In genomic region chr6:92812702-92813370, GRCm38 (mm10) we compare ENCODE assay signal across 10 mouse cellular contexts. TPM values are rescaled to one million over a fixed set of nuclear protein-coding genes. Genes with fewer than 3 reads are reported as not detected.
A peak's percentile ranks its signal among the peaks of the same experiment; 100 is the strongest.
DNase-seq lines count a peak whose midpoint lies in the region; ATAC-seq lines count a peak whose summit lies in the region.
"Had no signal": no experiment of that assay in that cellular context is flagged by ENCODE, and none has a peak within 500 bp of the region (broad histone marks: within the 10 kb centered on the region; RNA-seq: fewer than 3 reads in every experiment).

No protein-coding gene starts in this region.

- DNase-seq in hindbrain, embryonic 11.5 days (ENCODE audit: low spot score): no peak
- peak; percentile 11 for DNase-seq in urinary bladder, postnatal 14 days (ENCODE audit: low spot score)
- no peak for DNase-seq in urinary bladder, postnatal 4 days (ENCODE audit: low spot score in 2 of 2)
- DNase-seq in kidney, postnatal 14 days: peak; percentile 69
- no peak for DNase-seq in retina, embryonic 14.5 days (ENCODE audit: low spot score)
- no peak for DNase-seq in adrenal gland, postnatal 36 days

- 55% methylated on average over 2 of the region's 2 CpGs for WGBS in hindbrain, embryonic 15.5 days
- 80% methylated on average over 2 of the region's 2 CpGs for WGBS in hindbrain, embryonic 11.5 days
- WGBS in midbrain, embryonic 13.5 days: 70% methylated on average over 2 of the region's 2 CpGs

- no peak overlapping the region for H3K9ac ChIP-seq in hindbrain, embryonic 15.5 days
- no peak overlapping the region for H3K9ac ChIP-seq in hindbrain, embryonic 11.5 days (ENCODE audit: low read depth, low read length)
- H3K9ac ChIP-seq in midbrain, embryonic 13.5 days (replicated peaks): no peak overlapping the region

- no peak overlapping the region for H3K27ac ChIP-seq in hindbrain, embryonic 15.5 days (replicated peaks)
- no peak overlapping the region for H3K27ac ChIP-seq in hindbrain, embryonic 11.5 days (ENCODE audit: low read depth, low read length)
- no peak overlapping the region for H3K27ac ChIP-seq in midbrain, embryonic 13.5 days

- H3K4me2 ChIP-seq in hindbrain, embryonic 15.5 days: no peak overlapping the region
- H3K4me2 ChIP-seq in hindbrain, embryonic 11.5 days (replicated peaks; ENCODE audit: low read depth, low read length): no peak overlapping the region
- no peak overlapping the region for H3K4me2 ChIP-seq in midbrain, embryonic 13.5 days (replicated peaks)

- H3K9me3 ChIP-seq in hindbrain, embryonic 15.5 days: no peaks in the 10 kb centered on the region
- no peaks in the 10 kb centered on the region for H3K9me3 ChIP-seq in hindbrain, embryonic 11.5 days (ENCODE audit: control insufficient read depth, low read length)
- H3K9me3 ChIP-seq in midbrain, embryonic 13.5 days: no peaks in the 10 kb centered on the region

- H3K36me3 ChIP-seq in hindbrain, embryonic 15.5 days: no peaks in the 10 kb centered on the region
- H3K36me3 ChIP-seq in hindbrain, embryonic 11.5 days (ENCODE audit: control insufficient read depth, insufficient read depth, low read length): no peaks in the 10 kb centered on the region
- H3K36me3 ChIP-seq in midbrain, embryonic 13.5 days: no peaks in the 10 kb centered on the region

- ATAC-seq in hindbrain, embryonic 15.5 days (ENCODE audit: low FRiP score, low read depth): peak; percentile 27; the same call in 1 of the 2 replicates
- ATAC-seq in hindbrain, embryonic 11.5 days (ENCODE audit: low FRiP score): no peak
- ATAC-seq in midbrain, embryonic 13.5 days: no peak
- ATAC-seq: intestine, postnatal 0 days had no signal

- H3K4me3 ChIP-seq in hindbrain, embryonic 15.5 days: no peak overlapping the region
- no peak overlapping the region for H3K4me3 ChIP-seq in hindbrain, embryonic 11.5 days (ENCODE audit: low read depth, low read length)
- no peak overlapping the region for H3K4me3 ChIP-seq in midbrain, embryonic 13.5 days (replicated peaks)
- H3K4me3 ChIP-seq: megakaryocyte, embryonic 14.5 days had no signal

- peaks cover 12% of the 10 kb centered on the region for H3K4me1 ChIP-seq in hindbrain, embryonic 15.5 days (replicated peaks)
- no peaks in the 10 kb centered on the region; the same call in 1 of the 2 replicates for H3K4me1 ChIP-seq in hindbrain, embryonic 11.5 days (replicated peaks; ENCODE audit: control insufficient read depth, insufficient read depth, low read length)
- peaks cover 11% of the 10 kb centered on the region for H3K4me1 ChIP-seq in midbrain, embryonic 13.5 days (replicated peaks)
- H3K4me1 ChIP-seq: megakaryocyte, embryonic 14.5 days had no signal

- peaks cover 6% of the 10 kb centered on the region; the same call in 1 of the 2 replicates for H3K27me3 ChIP-seq in hindbrain, embryonic 15.5 days
- H3K27me3 ChIP-seq in hindbrain, embryonic 11.5 days (ENCODE audit: control insufficient read depth, insufficient read depth, low read length): peaks cover 2% of the 10 kb centered on the region; the same call in 1 of the 2 replicates
- H3K27me3 ChIP-seq in midbrain, embryonic 13.5 days: peaks cover 20% of the 10 kb centered on the region
- H3K27me3 ChIP-seq: megakaryocyte, embryonic 14.5 days had no signal

RNA-seq across cellular contexts. Expression of gene A730049H05Rik, which starts 3.4 kb away (rescaled TPM):
- polyA plus RNA-seq in hindbrain, embryonic 15.5 days (2015; fragmentation: Nextera tagmentation; extraction: Ambion mirVana): 0.69 and 0.74 TPM in 2 replicates
- 0.18 and 0.25 TPM in 2 replicates for polyA plus RNA-seq in hindbrain, embryonic 11.5 days (2014; fragmentation: Nextera tagmentation; extraction: Ambion mirVana)
- 0.40 and 0.52 TPM in 2 replicates for polyA plus RNA-seq in midbrain, embryonic 13.5 days (2015; fragmentation: Nextera tagmentation; extraction: Ambion mirVana)
- total RNA-seq in adrenal gland, postnatal 36 days (2021): 1 to 10 TPM; 3.4 to 4.6 TPM

RNA-seq across cellular contexts. Expression of gene Gm15737, which starts 56.3 kb away (rescaled TPM):
- polyA plus RNA-seq in hindbrain, embryonic 15.5 days (2015; fragmentation: Nextera tagmentation; extraction: Ambion mirVana): not detected in 2 replicates
- polyA plus RNA-seq in hindbrain, embryonic 11.5 days (2014; fragmentation: Nextera tagmentation; extraction: Ambion mirVana): not detected in 2 replicates
- not detected in 2 replicates for polyA plus RNA-seq in midbrain, embryonic 13.5 days (2015; fragmentation: Nextera tagmentation; extraction: Ambion mirVana)
- total RNA-seq in adrenal gland, postnatal 36 days (2021): not detected

Comparison
In these comparisons a context has a peak if more than half of its experiments do, and no peak if none do; other contexts are left out.
1. DNase-seq: peak in urinary bladder, postnatal 14 days (single experiment) and kidney, postnatal 14 days (single experiment); none in hindbrain, embryonic 11.5 days (single experiment), urinary bladder, postnatal 4 days (0 of 2), retina, embryonic 14.5 days (single experiment) and adrenal gland, postnatal 36 days (0 of 2).